Mouse (Mus musculus) liver (tissue): ENCODE data around the gene Ube2o.

Experiments
- DNase-seq: peaks from one replicate; pipeline ENCODE4 v3.0.0-alpha.2; 2020; ENCODE audit warnings: mixed read lengths

Ube2o gene

DNA sequence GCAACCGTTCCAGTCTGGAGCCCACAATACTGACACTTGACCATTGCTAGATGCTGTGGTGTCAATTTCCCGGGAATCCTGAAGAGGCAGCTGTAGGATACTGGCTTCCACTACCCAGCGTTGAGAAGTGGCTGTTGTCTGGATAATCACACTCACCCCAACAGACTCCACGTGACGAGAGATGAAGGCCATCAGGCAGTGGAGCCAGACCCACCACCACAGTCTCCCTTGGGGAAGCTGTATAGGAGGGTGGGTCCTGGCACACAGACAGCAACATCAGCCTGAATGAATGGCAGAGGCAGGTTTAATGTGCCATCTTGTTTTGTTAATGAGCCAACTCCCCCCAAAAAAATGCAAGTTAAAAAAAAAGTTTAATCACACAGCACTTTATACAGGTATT, 43.9 kb downstream of the Ube2o start:
- peak; percentile 30 for DNase-seq

- DNase-seq, result peak; percentile 76
These were observed 44.6 kb downstream of the Ube2o start for GRCm38 (mm10) chr11:116536685-116537084.

- DNase-seq, result peak; percentile 89
These were observed 46.9 kb downstream of the Ube2o start for GRCm38 (mm10) chr11:116534154-116534865.

GRCm38 (mm10) chr11:116533341-116534153, 47.7 kb downstream of the Ube2o start:
- DNase-seq, result peak; percentile 93

DNA sequence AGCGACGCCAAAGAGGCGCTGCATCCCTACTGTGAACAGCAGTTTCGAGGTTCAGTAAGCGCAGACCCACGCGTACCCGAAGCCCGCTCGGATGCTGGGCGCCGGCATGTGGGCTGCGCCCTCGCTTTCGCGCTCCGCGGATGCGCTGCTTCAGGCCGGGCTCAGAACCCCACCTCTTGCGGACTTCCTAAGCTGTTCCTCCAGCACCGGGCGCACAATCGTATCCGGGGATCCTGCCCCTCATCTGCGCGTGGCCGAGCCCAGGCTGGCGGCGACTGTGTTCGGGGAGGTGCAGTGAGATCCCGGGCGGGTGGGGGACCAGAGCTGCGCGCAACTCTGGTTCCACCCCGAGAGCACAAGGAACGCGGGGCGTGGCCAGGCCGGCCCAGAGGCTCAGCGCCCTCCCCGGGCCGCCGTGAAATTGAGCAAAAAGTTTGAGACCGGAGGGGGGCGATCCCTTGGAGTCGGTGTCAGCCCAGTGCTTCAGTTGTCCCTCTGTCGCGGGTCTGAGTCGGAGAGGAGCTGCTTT, 48.4 kb downstream of the Ube2o start:
- peak; percentile 90 for DNase-seq

DNA sequence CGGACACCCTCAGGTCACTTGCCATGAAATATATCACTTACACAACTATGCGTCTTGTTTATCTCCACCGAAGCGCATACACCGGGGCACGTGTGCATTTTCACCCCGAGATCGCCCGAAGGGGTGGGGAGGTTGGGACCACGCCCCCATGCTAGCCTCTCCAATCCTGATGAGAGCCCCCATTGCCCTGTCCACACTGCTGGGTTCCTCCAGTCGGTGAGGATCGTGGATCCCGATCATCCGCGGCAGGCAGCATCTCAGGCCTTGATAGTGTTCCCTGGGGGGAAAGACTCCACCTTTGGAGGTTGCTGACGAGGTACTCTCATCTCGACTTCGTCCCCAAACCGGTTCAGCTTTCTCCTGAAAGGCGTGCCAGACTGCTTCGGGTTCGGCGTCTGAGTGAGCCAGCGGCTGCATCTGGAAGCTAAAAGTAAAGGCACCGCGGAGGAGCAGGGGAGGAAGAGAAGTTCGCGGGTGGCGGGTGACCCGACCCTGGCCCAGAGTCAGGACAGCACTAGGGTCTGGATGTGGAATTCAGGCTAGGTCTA, 48.9 kb downstream of the Ube2o start:
- peak; percentile 81 for DNase-seq

DNA sequence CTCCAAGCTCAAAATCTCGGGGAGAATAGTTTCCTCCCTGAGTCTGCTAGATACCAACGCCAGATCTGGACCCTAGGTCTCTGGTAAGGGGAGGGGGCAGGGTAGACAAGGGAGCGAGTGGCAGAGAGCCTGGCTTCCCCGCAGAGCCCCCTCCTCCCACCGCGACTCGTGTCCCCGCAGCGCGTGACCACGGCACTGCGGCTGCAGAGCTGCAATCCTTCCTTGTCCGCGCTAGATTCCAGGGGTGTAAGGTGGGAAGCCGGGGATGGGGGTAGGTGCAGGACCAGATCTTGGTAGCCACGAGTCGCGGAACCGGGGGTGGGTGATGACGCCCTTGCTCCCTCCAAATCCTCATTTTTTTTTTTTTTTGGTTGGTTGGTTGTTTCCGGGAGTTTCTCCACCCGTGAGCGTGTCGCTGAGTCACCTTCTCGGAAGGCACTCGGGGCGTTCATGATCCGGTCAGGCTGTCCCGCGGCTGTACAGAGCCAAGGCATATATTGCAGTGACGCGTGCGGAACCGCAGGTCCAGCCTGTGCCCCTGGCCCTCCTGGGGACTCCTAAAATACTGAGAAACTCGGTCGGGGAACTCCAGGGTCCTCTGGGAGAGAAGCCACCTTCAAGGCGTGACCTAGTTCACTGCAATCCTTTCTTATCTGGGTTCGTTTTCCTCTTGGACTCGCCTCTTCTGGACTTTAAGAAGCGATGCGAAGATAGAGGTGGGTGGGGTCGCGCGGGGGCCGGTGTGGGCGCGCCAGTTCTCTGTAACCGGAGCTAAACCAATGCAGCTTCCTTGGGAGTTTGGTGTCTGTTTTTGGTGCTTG, 49.7 kb downstream of the Ube2o start:
- DNase-seq, result peak; percentile 69

DNA sequence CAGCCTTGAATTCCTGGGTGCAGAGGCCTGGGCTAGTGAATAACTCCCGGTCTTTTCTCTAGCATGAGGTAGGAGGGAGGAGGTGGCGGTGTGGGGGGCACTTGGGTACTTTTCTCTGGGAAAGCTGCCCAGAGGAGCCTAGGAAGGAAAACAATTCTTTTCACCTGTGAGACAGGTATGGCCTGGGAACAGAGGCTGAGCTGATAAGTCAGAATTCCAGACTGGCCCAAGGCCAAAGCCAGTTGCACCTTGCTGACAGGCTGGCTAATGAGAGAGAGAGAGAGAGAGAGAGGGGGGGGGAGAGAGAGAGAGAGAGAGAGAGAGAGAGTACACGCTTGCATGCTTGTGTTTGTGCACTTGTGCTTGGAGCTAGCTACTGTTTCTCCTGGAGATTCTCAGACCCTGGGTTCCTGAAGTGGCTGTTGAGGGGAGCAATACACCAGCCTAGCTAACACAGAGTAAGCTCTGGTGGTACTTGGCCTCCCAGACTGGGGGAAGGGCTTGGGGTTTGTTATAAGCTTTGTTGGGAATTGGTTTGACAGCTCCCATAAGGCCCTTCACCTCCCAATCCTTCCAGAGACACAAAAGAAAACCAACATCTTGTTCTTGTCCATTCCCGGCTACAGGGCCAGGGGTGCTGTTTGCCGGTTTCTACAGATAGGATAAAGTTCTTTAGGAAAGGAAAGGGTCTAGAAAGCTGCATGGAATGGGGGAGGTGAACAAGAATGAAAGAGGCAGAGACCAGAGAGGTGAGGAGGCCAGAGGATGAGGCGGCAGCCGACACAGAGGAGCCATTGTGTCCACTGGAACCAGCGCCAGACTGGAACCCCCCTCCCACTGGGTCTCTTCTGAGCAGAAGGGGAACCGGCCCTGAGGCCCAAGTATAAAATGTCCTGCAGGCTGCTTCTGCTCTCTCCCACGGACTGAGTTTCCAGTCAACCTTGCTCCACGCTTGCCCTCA, 50.8 kb downstream of the Ube2o start, which contains the start of gene Sphk1:
Sphk1 (plus strand) TSS at position 739 of the 961 bp plus-strand sequence.
- no peak for DNase-seq

DNA sequence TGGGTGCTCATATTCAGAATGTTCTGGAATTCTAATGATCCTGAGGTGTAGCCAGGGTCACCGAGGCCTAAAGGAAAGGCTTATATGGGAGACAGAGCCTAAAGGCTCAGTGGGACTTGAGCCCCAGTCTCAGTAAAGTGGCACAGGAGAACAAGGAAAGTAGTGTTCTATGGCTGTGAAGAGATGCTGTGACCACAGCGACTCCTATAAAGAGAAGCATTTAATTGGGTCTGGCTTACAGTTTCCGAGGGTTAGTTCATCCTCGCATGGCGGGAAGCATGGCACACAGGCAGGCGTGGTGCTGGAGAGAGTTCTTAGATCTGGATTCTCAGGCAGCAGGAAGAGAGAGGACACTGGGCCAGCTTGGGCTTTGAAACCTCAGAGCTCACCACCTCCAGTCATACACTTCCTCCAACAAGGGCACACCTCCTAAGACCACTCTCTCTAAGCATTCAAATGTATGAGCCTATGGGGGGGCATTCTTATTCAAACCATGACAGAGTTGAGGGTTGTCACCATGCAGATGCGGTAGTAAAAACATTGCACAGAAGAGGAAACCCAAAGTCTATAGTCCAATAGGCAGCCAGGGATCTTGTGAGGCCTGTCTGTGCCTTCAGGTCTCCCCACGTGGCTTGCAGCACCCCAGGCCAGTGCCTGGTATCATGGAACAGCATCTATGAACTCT, 52.5 kb downstream of the Ube2o start:
- DNase-seq, result no peak

GRCm38 (mm10) chr11:116523699-116524189, 57.5 kb downstream of the Ube2o start:
- no peak for DNase-seq

GRCm38 (mm10) chr11:116522886-116523698, 58.2 kb downstream of the Ube2o start:
- no peak for DNase-seq

GRCm38 (mm10) chr11:116522046-116522445, 59.2 kb downstream of the Ube2o start:
- no peak for DNase-seq

GRCm38 (mm10) chr11:116521143-116521542, 60.1 kb downstream of the Ube2o start:
- DNase-seq, result peak; percentile 87

DNA sequence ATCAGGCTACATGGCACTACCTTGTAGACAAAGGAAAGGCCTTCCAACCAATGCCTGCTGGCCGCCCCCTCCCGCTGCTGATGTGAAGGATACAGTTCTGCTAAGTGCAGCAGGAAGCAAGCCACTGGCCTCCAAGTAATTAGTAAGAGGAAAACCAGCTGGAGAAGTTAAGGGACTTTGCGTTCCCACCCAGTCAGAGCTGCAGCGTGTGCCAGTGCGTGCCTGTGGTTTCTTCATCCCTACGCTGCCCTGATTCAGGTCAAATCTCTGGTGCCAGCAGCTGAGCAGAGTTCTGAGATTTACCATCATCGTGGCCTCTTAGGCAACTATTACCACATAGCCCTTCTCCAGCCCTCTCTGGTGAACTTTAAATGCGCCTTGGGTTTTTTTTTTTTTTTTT, 62.8 kb downstream of the Ube2o start:
- no peak for DNase-seq

GRCm38 (mm10) chr11:116515330-116516020, 65.8 kb downstream of the Ube2o start:
- DNase-seq, result no peak

DNA sequence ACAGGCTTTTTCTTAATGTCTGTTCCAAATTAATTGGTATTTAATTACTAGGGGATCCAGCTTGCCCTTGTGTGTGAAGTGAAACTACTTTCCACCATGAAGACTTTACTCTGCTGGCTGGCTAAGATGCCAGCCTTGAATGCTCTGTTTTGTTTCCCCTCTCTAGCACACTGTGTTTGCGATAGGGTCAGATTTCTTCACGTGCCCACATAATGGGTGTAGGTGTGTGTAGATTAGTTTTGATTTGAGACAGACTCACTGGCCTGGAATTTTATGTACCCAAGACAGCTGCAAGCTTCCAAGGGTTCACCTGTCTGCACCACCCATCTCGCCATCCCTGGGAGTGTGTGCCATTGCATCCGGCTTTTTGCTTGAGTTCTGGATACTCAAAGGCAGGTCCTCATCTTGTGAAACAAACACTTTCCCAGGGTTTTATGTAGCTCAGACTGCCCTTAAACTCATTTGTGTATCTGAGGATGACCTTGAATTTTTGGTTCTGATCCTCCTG, 67.7 kb downstream of the Ube2o start:
- no peak for DNase-seq

DNA sequence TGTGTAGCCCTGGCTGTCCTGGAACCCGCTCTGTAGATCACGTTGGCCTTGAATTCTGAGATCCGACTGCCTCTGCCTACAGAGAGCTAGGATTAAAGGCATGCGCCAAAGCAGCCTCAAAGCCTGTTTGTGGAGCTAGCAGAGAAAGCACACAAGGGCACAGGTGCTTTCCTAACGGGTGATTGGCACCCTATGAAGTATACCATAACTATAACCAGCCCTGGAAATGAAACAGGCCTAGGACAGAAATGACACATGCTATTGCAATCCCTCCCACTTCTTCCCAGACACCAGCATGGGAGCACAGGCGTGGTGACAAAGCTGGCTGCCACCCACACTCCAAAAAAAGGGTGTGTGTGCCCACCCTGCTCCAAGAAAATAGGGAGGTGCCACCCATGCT, 68.3 kb downstream of the Ube2o start:
- DNase-seq, result no peak

- no peak for DNase-seq
These were observed 69.1 kb downstream of the Ube2o start for GRCm38 (mm10) chr11:116512154-116512553.
